In genomic region chr13:109343596-109343995, GRCm38 (mm10) we compare ENCODE assay signal across 8 mouse cellular contexts.
DNase-seq lines count a peak whose midpoint lies in the region; ATAC-seq and TF ChIP-seq lines count a peak whose summit lies in the region.

No protein-coding gene starts in this region.

- H3K4me2 ChIP-seq in embryonic facial prominence, embryonic 12.5 days (replicated peaks), result no peak overlapping the region
- no peak overlapping the region for H3K4me2 ChIP-seq in kidney, embryonic 16.5 days (replicated peaks; ENCODE audit: low read depth, low read length)
- no peak overlapping the region for H3K4me2 ChIP-seq in limb, embryonic 14.5 days (replicated peaks; ENCODE audit: low read depth, low read length, severe bottlenecking)

- no peak for TF ChIP-seq POLR2A in limb, embryonic 14.5 days (IDR thresholded peaks at IDR 0.05; ENCODE audit: borderline replicate concordance, extremely low read depth, insufficient read depth, insufficient read length)

- H3K36me3 ChIP-seq in embryonic facial prominence, embryonic 12.5 days, result no peaks in the 10 kb centered on the region
- no peaks in the 10 kb centered on the region for H3K36me3 ChIP-seq in kidney, embryonic 16.5 days (ENCODE audit: insufficient read depth, low read length)
- H3K36me3 ChIP-seq in limb, embryonic 14.5 days (ENCODE audit: control insufficient read depth, insufficient read depth, low read length), result no peaks in the 10 kb centered on the region

- no peaks in the 10 kb centered on the region for H3K9me3 ChIP-seq in embryonic facial prominence, embryonic 12.5 days
- no peaks in the 10 kb centered on the region for H3K9me3 ChIP-seq in kidney, embryonic 16.5 days (ENCODE audit: low read length)
- H3K9me3 ChIP-seq in limb, embryonic 14.5 days (ENCODE audit: control insufficient read depth, low read length), result no peaks in the 10 kb centered on the region

- ATAC-seq in embryonic facial prominence, embryonic 12.5 days (ENCODE audit: insufficient number of reproducible peaks, insufficient read depth, low FRiP score, low TSS enrichment), result peak; percentile 67; the same call in 1 of the 2 replicates
- ATAC-seq in kidney, embryonic 16.5 days (ENCODE audit: low FRiP score, low TSS enrichment), result peak; percentile 93
- ATAC-seq in limb, embryonic 14.5 days (ENCODE audit: low FRiP score, low read depth), result peak; percentile 82; the same call in 1 of the 2 replicates
- peak; percentile 87 for ATAC-seq in monocyte, adult 5-6 weeks (replicated peaks; ENCODE audit: insufficient number of reproducible peaks, low FRiP score, low TSS enrichment, poor library complexity, severe bottlenecking)

- no peaks in the 10 kb centered on the region; the same call in 1 of the 2 replicates for H3K4me1 ChIP-seq in embryonic facial prominence, embryonic 12.5 days
- no peaks in the 10 kb centered on the region for H3K4me1 ChIP-seq in kidney, embryonic 16.5 days (ENCODE audit: insufficient read depth, low read length)
- H3K4me1 ChIP-seq in limb, embryonic 14.5 days (ENCODE audit: control insufficient read depth, insufficient read depth, low read length), result no peaks in the 10 kb centered on the region

- WGBS in embryonic facial prominence, embryonic 12.5 days, result 0% methylated on average over 4 of the region's 4 CpGs
- 1% methylated on average over 4 of the region's 4 CpGs for whole genome bisulfite sequencing in kidney, embryonic 16.5 days
- 3% methylated on average over 4 of the region's 4 CpGs for WGBS in limb, embryonic 14.5 days

- H3K4me3 ChIP-seq in embryonic facial prominence, embryonic 12.5 days, result no peak overlapping the region
- no peak overlapping the region for H3K4me3 ChIP-seq in kidney, embryonic 16.5 days (ENCODE audit: low read length)
- no peak overlapping the region for H3K4me3 ChIP-seq in limb, embryonic 14.5 days (replicated peaks; ENCODE audit: low read length)

- no peak overlapping the region for H3K27ac ChIP-seq in embryonic facial prominence, embryonic 12.5 days
- H3K27ac ChIP-seq in kidney, embryonic 16.5 days (ENCODE audit: low read length), result no peak overlapping the region
- no peak overlapping the region for H3K27ac ChIP-seq in limb, embryonic 14.5 days (replicated peaks; ENCODE audit: low read depth, low read length)

- H3K27me3 ChIP-seq in embryonic facial prominence, embryonic 12.5 days, result no peaks in the 10 kb centered on the region
- H3K27me3 ChIP-seq in kidney, embryonic 16.5 days (ENCODE audit: insufficient read depth, low read length), result no peaks in the 10 kb centered on the region
- H3K27me3 ChIP-seq in limb, embryonic 14.5 days (ENCODE audit: control insufficient read depth, insufficient read depth, low read length), result no peaks in the 10 kb centered on the region

- no peak overlapping the region for H3K9ac ChIP-seq in embryonic facial prominence, embryonic 12.5 days
- no peak overlapping the region for H3K9ac ChIP-seq in kidney, embryonic 16.5 days (replicated peaks; ENCODE audit: low read length)
- no peak overlapping the region for H3K9ac ChIP-seq in limb, embryonic 14.5 days (ENCODE audit: low read depth, low read length, severe bottlenecking)

- DNase-seq in CD4-positive helper T cell, adult 2 months (ENCODE audit: low read depth, low spot score), result peak; percentile 55
- peak; percentile 71 to 79 for DNase-seq in adrenal gland, postnatal 36 days
- DNase-seq in heart, adult 9 months (ENCODE audit: low spot score in 2 of 2), result peak; percentile 55 to 72
- peak; percentile 77 for DNase-seq in limb, embryonic 14.5 days (ENCODE audit: low spot score)
- DNase-seq in spleen, postnatal 36 days (ENCODE audit: low spot score in 2 of 2), result peak; percentile 44 to 47
